Mouse (Mus musculus): ENCODE measurements around the gene Matk.

DNA sequence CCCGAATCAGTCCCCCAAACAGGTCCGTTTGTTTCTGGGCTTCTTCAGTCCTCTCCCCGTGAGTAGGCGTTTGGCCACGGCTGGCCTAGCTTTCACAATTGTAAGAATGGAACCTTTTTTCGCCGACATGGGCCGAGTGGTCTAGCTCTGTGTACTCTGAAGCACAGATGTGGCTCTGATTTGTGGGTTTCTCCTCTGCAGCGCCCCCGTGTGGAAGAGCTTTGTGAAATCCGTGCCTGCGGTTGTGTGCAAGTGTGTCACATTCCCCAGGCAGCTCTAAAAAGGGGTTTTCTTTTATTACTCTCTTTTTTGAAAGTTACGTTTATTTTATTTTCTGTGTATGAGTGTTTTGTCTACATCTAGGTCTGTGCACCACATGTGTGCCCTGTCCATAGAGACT, 11.9 kb upstream of the Matk start:
- TF ChIP-seq CTCF (conservative IDR thresholded peaks at IDR 0.05; ENCODE audit: low read length): peak; percentile 73
- no peak for TF ChIP-seq POU5F1 (IDR thresholded peaks at IDR 0.05; ENCODE audit: borderline replicate concordance, low read length)
